Mouse (Mus musculus): ENCODE measurements at regions not wholly inside any gene's neighbourhood (a gene's known extent, or its start where the extent isn't known, plus 50 kb on each side); places are given as distances from the start of the nearest gene placed in this dataset.

DNA sequence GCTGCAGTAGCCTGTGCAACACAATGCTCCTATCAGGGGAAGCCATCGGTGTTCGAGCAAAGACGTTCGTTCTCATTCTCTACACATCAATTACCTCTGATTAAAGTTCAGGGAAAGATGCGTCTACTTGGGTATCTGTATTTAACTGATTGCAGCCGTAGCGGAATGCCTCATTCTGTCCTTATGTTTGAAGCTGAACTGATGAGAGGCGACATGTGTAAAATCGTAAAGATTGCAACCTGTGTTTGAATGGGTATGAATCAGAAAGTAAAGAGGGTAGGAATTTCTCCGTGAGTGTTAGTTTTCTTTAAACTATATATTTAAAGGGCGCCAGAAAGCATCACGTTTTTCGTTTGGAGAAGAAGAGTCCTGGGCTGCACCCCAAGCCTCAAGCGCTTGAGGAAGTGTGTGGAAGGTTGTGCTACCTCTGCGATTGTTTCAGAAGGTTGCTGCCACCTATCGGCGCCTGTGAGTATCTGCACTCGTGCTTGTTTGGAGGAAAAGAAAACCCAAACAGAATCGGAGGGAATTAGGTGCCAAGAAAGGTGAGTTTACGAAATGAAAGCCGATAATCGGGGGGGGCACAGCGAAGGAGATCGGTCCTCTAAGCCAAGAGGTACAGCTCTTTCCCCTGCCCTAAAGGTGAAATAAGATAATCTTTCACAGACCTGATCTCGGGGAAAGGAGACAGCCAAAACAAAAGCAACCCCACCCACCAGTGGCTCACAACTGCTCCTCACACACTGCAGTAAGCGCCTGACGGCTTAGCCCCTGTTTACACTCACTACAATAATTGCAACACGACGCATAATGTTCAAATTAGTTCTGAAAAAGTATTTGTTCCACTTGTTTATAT lies 346.4 kb upstream of the Prkcq start:
- H3K9ac ChIP-seq: peak overlapping the region; percentile 50
- no peaks in the 10 kb centered on the region for H3K4me1 ChIP-seq (replicated peaks)
- H3K27me3 ChIP-seq: 0 out of 2 replicates have a peak, but pooled peaks cover 3% of the 10 kb centered on the region
- 27% methylated on average over 29 of the region's 29 CpGs for WGBS
- no peak for ATAC-seq (replicated peaks; ENCODE audit: insufficient number of reproducible peaks, insufficient read depth, low FRiP score, low read depth)
- no peaks in the 10 kb centered on the region for H3K9me3 ChIP-seq (replicated peaks)
- H3K27ac ChIP-seq: no peak overlapping the region
- no peaks in the 10 kb centered on the region for H3K36me3 ChIP-seq
- peak overlapping the region; percentile 56 for H3K4me3 ChIP-seq
- H3K4me2 ChIP-seq: peak overlapping the region; percentile 63

- Histone ChIP-seq H3K4me1 (replicated peaks) (no peaks in the 10 kb centered on the region), H3K9me3 (replicated peaks) (no peaks in the 10 kb centered on the region), H3K36me3 (no peaks in the 10 kb centered on the region), H3K4me2 (peak overlapping the region; percentile 63), H3K27ac (no peak overlapping the region), H3K4me3 (peak overlapping the region; percentile 56), H3K9ac (no peak overlapping the region; the same call in 1 of the 2 replicates), H3K27me3 (0 out of 2 replicates have a peak, but pooled peaks cover 3% of the 10 kb centered on the region)
- no peak for ATAC-seq (replicated peaks; ENCODE audit: insufficient number of reproducible peaks, insufficient read depth, low FRiP score, low read depth)
- 74% methylated on average over 10 of the region's 10 CpGs for WGBS
These were observed 345.7 kb upstream of the Prkcq start for GRCm38 (mm10) chr2:10826134-10826767.

GRCm38 (mm10) chr2:10839976-10840375 lies 331.9 kb upstream of the Prkcq start:
- H3K4me3 ChIP-seq: no peak overlapping the region

GRCm38 (mm10) chr2:10861654-10862292 lies 310.1 kb upstream of the Prkcq start:
- H3K27ac ChIP-seq: no peak overlapping the region
- H3K4me3 ChIP-seq: no peak overlapping the region
- no peaks in the 10 kb centered on the region for H3K36me3 ChIP-seq
- H3K27me3 ChIP-seq: no peaks in the 10 kb centered on the region
- no peaks in the 10 kb centered on the region for H3K4me1 ChIP-seq (replicated peaks)
- ATAC-seq (replicated peaks; ENCODE audit: insufficient number of reproducible peaks, insufficient read depth, low FRiP score, low read depth): no peak
- H3K9me3 ChIP-seq (replicated peaks): no peaks in the 10 kb centered on the region
- no peak overlapping the region for H3K4me2 ChIP-seq
- 72% methylated on average over 8 of the region's 8 CpGs for WGBS
- H3K9ac ChIP-seq: no peak overlapping the region

More at GRCm38 (mm10) chr2:10839976-10840375, 331.9 kb upstream of the Prkcq start:
- no peaks in the 10 kb centered on the region for H3K4me1 ChIP-seq (replicated peaks)
- H3K4me2 ChIP-seq: no peak overlapping the region
- 72% methylated on average over 5 of the region's 5 CpGs for WGBS
- no peak overlapping the region for H3K27ac ChIP-seq
- no peak for ATAC-seq (replicated peaks; ENCODE audit: insufficient number of reproducible peaks, insufficient read depth, low FRiP score, low read depth)
- H3K9me3 ChIP-seq (replicated peaks): no peaks in the 10 kb centered on the region
- H3K27me3 ChIP-seq: no peaks in the 10 kb centered on the region
- no peak overlapping the region for H3K9ac ChIP-seq
- H3K36me3 ChIP-seq: no peaks in the 10 kb centered on the region

GRCm38 (mm10) chr2:10864451-10864850 lies 307.5 kb upstream of the Prkcq start:
- Histone ChIP-seq H3K4me1 (replicated peaks) (no peaks in the 10 kb centered on the region), H3K27me3 (no peaks in the 10 kb centered on the region), H3K4me2 (no peak overlapping the region), H3K27ac (no peak overlapping the region), H3K4me3 (no peak overlapping the region), H3K9me3 (replicated peaks) (no peaks in the 10 kb centered on the region), H3K36me3 (no peaks in the 10 kb centered on the region), H3K9ac (no peak overlapping the region)
- 77% methylated on average over 2 of the region's 2 CpGs for WGBS
- ATAC-seq (replicated peaks; ENCODE audit: insufficient number of reproducible peaks, insufficient read depth, low FRiP score, low read depth): no peak

GRCm38 (mm10) chr2:10874303-10874702 lies 297.6 kb upstream of the Prkcq start:
- no peak for ATAC-seq (replicated peaks; ENCODE audit: insufficient number of reproducible peaks, insufficient read depth, low FRiP score, low read depth)
- Histone ChIP-seq H3K27ac (no peak overlapping the region), H3K27me3 (no peaks in the 10 kb centered on the region), H3K9me3 (replicated peaks) (no peaks in the 10 kb centered on the region), H3K4me1 (replicated peaks) (no peaks in the 10 kb centered on the region), H3K36me3 (no peaks in the 10 kb centered on the region), H3K4me3 (no peak overlapping the region), H3K9ac (no peak overlapping the region), H3K4me2 (no peak overlapping the region)
- 81% methylated on average over 4 of the region's 4 CpGs for WGBS

DNA sequence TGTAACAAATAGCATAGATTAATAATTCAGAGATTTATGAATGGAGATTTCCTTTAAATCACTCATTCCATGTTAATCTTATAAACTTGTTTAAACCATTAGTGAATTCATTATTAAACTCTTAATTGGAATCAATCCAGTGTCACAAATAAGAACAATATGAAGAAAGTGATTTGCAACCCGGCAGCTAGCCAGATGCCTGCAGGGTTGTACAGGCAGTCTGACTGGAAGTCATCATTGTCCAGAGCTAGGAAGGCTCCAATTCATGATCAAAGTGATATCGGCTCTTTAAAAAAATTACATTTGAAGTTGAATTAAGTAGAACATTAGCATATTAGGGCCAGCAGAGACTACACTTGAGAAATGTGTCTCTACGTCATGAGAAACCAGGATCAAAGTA lies 270.0 kb upstream of the Prkcq start:
- no peak overlapping the region for H3K4me3 ChIP-seq
- 73% methylated on average over 3 of the region's 3 CpGs for WGBS
- no peaks in the 10 kb centered on the region for H3K9me3 ChIP-seq (replicated peaks)
- no peak for ATAC-seq (replicated peaks; ENCODE audit: insufficient number of reproducible peaks, insufficient read depth, low FRiP score, low read depth)
- H3K4me1 ChIP-seq (replicated peaks): no peaks in the 10 kb centered on the region
- H3K36me3 ChIP-seq: no peaks in the 10 kb centered on the region
- no peak overlapping the region for H3K4me2 ChIP-seq
- no peak overlapping the region for H3K27ac ChIP-seq
- no peaks in the 10 kb centered on the region for H3K27me3 ChIP-seq
- no peak overlapping the region for H3K9ac ChIP-seq

GRCm38 (mm10) chr2:10919955-10920354 lies 252.0 kb upstream of the Prkcq start:
- Histone ChIP-seq H3K27ac (no peak overlapping the region), H3K27me3 (no peaks in the 10 kb centered on the region), H3K4me1 (replicated peaks) (no peaks in the 10 kb centered on the region), H3K9ac (no peak overlapping the region), H3K36me3 (no peaks in the 10 kb centered on the region), H3K4me3 (no peak overlapping the region), H3K9me3 (replicated peaks) (no peaks in the 10 kb centered on the region), H3K4me2 (no peak overlapping the region)
- no peak for ATAC-seq (replicated peaks; ENCODE audit: insufficient number of reproducible peaks, insufficient read depth, low FRiP score, low read depth)

- H3K4me3 ChIP-seq: no peak overlapping the region
- H3K4me2 ChIP-seq: no peak overlapping the region
- H3K9ac ChIP-seq: no peak overlapping the region
- WGBS: 62% methylated on average over 8 of the region's 8 CpGs
- ATAC-seq (replicated peaks; ENCODE audit: insufficient number of reproducible peaks, insufficient read depth, low FRiP score, low read depth): no peak
- no peaks in the 10 kb centered on the region for H3K27me3 ChIP-seq
- no peaks in the 10 kb centered on the region for H3K9me3 ChIP-seq (replicated peaks)
- no peaks in the 10 kb centered on the region for H3K36me3 ChIP-seq
- H3K27ac ChIP-seq: no peak overlapping the region
- no peaks in the 10 kb centered on the region for H3K4me1 ChIP-seq (replicated peaks)
These were observed 251.0 kb upstream of the Prkcq start for GRCm38 (mm10) chr2:10920686-10921485.

GRCm38 (mm10) chr2:10921486-10922450 lies 250.1 kb upstream of the Prkcq start:
- no peaks in the 10 kb centered on the region for H3K4me1 ChIP-seq (replicated peaks)
- no peaks in the 10 kb centered on the region for H3K9me3 ChIP-seq (replicated peaks)
- H3K27me3 ChIP-seq: no peaks in the 10 kb centered on the region
- no peak overlapping the region for H3K4me3 ChIP-seq
- no peak for ATAC-seq (replicated peaks; ENCODE audit: insufficient number of reproducible peaks, insufficient read depth, low FRiP score, low read depth)
- H3K36me3 ChIP-seq: no peaks in the 10 kb centered on the region
- no peak overlapping the region for H3K4me2 ChIP-seq
- no peak overlapping the region for H3K27ac ChIP-seq
- WGBS: 33% methylated on average over 13 of the region's 13 CpGs
- no peak overlapping the region for H3K9ac ChIP-seq

Measured in heart, embryonic 15.5 days (tissue).